Mouse (Mus musculus) adrenal gland, adult (tissue): ENCODE results near the gene Rnf214.

Experiments
- DNase-seq, 2 experiments: peaks; one replicate each; pipeline ENCODE4 v3.0.0; 2022 to 2023; ENCODE audit warnings: low spot score in 1 of 2; ENCODE audit not compliant: inconsistent age in 2 of 2

The Rnf214 gene

DNA sequence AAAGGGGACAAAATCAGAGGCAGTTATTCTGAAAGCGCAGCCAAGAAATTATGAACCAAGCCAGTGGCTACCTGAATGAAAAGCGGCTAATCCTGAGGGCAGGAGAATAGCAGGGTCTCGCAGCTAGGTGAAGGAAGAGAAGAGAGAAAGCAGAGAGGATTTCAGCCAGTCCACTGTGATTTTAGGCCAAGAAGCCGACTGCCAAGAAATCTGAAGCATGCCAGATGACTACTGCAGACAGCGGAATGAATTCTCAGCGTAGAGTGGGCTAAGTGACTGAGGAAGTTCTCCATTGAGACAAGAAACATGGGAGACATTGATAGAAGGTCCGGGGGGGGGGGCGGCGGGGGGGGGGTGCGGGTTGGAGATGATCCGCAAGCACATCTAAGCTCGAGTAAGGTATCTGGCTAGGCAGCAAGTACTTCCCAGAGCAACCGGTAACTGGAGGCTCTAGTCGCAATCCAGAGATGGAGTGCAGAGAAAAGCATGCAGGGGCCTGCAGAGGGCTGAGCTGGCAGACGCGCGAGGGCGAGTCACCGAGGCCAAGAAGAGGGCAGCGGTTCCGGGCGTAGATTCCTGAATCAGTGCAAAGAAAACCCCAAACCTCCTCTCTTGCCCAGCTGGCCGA is 78.9 kb downstream of the Rnf214 start:
- DNase-seq, result peak in 1 of 2 experiments; percentile 41

DNA sequence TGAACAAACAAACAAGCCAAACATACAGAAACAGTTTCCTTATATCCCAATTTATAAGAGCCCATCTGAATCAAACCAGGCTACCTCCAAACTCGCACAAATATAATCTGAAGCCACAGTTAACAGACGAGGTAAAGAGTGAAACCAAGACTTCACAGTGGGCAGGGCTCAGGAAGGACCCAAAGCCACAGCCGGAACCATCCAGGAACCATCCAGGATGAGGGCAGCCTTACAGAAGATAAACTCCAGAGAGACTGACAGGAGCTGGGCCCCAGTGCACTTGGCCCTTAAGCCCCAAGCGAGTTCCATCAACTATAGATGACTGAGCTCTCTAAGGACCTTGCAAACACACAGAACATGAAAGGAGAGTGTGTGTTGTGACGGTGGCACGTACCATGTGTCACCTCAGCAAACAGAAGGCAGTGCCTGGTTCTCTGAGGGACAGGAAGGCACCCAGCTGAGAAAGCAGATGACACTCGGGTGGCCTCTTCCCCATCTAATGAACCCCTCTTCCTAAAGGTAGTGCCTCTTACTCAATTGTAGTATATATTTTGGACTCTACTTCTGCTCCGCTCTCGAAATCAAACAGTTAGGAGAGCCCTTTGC is 88.2 kb downstream of the Rnf214 start:
- no peak for DNase-seq

DNA sequence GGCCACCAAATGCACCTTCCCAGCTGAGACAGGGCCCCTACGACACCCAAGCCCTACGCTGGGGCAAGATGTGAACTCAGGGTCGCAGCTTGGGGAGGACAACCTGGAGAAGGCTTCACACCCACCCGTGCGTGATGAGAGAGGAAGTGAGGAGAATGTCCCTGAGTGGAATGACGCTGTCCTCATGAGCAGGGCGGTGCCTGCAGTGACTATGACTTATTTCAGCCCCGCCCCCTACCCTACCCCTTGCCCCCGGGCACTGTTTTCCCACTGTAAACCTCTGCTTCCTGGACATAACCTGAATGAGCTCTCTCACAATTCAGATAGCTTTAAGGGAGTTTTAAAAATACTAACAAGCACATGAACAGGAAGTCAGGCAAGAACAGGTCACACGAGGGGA is 91.2 kb downstream of the Rnf214 start:
- no peak for DNase-seq

DNA sequence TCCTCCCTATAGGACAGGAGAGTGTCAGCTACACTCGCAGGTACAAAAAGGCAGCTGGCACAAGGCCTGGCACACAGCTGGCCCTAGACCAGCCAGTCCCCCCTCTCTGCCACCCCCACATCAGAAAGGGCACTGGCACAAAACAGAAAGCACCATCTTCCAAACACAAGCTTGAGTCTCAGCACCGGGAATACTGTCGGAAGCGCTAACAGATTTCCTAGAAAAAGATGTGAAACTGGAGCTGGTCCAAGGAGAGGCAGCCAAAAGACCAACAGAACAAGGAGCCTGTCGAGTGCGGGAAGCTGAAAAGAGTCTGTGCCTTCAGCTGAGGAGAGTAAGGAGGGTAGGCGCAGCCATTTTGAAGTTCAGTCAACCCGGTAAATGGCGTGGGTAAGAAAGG is 91.6 kb downstream of the Rnf214 start:
- DNase-seq, result peak in 1 of 2 experiments; percentile 43
